Mouse (Mus musculus) forebrain, embryonic 16.5 days (tissue): ENCODE data around the gene Rnf32. TPM values are rescaled to one million over a fixed set of nuclear protein-coding genes. Genes with fewer than 3 reads are reported as not detected.

Experiments used
- ATAC-seq: fragments of 200-750 bp; cut with Nextera tagmentation; 2 replicates; pipeline ENCODE4 v1.8.0; 2017; ENCODE audit warnings: mild to moderate bottlenecking, moderate library complexity
- H3K27ac ChIP-seq: fragments of 300-500 bp; sonication (generic); 2 replicates; pipeline ENCODE4 v1.5.1; 2014; ENCODE audit warnings: low read length, control low read depth
- H3K27me3 ChIP-seq: fragments of 300-500 bp; sonication (generic); replicated peaks from 2 replicates; pipeline ENCODE4 v1.6.1; 2014; ENCODE audit warnings: low read length; ENCODE audit not compliant: control insufficient read depth, insufficient read depth
- H3K36me3 ChIP-seq: fragments of 300-500 bp; sonication (generic); 2 replicates; pipeline ENCODE4 v1.6.1; 2014; ENCODE audit not compliant: control insufficient read depth, insufficient read depth
- H3K4me1 ChIP-seq: fragments of 300-500 bp; sonication (generic); replicated peaks from 2 replicates; pipeline ENCODE4 v1.6.1; 2014; ENCODE audit warnings: low read length; ENCODE audit not compliant: control insufficient read depth, insufficient read depth
- H3K4me2 ChIP-seq: fragments of 300-500 bp; sonication (generic); 2 replicates; pipeline ENCODE4 v1.6.1; 2014; ENCODE audit warnings: mild to moderate bottlenecking, low read length, control low read depth
- H3K4me3 ChIP-seq: fragments of 300-500 bp; sonication (generic); replicated peaks from 2 replicates; pipeline ENCODE4 v1.5.1; 2014; ENCODE audit warnings: mild to moderate bottlenecking, low read length, control low read depth
- H3K9ac ChIP-seq: fragments of 300-500 bp; sonication (generic); replicated peaks from 2 replicates; pipeline ENCODE4 v1.6.1; 2014; ENCODE audit warnings: low read depth, low read length, control low read depth
- H3K9me3 ChIP-seq: fragments of 300-500 bp; sonication (generic); 2 replicates; pipeline ENCODE4 v1.6.1; 2016; ENCODE audit warnings: low read length; ENCODE audit not compliant: control insufficient read depth
- WGBS: fragments of 180-500 bp; shearing (Covaris S2); extraction: QIAGEN DNeasy Blood & Tissue Kit; methylation state at CpG from one replicate; pipeline ENCODE4 v1.1.7; 2014; 5-methylcytosine and 5-hydroxymethylcytosine counted together
- polyA plus RNA-seq: library from polyadenylated mRNA; unstranded; fragments of >200 nt; fragmentation: Nextera tagmentation; extraction: Ambion mirVana; gene quantifications from 2 replicates; pipeline ENCODE4 v1.2.1, GENCODE M21; 2015

Gene Rnf32
- polyA plus RNA-seq = 18.1 and 19.6 TPM in 2 replicates

- Histone ChIP-seq H3K9me3 (no peaks in the 10 kb centered on the region), H3K9ac (peak within 1 kb of the TSS; percentile 85), H3K4me3 (peak within 1 kb of the TSS; percentile 60), H3K4me1 (peaks cover 9% of the 10 kb centered on the region), H3K4me2 (peak within 1 kb of the TSS; percentile 85), H3K27ac (peak within 1 kb of the TSS; percentile 87), H3K27me3 (no peaks in the 10 kb centered on the region), H3K36me3 (no peaks in the 10 kb centered on the region)
- WGBS = 0% methylated on average over 57 of the region's 70 CpGs
- ATAC-seq = peak; percentile 97
Measured at GRCm38 (mm10) chr5:29195570-29196263, at the start of gene Rnf32. Gene Rnf32, plus strand, starts transcription at chr5:29195992.

DNA sequence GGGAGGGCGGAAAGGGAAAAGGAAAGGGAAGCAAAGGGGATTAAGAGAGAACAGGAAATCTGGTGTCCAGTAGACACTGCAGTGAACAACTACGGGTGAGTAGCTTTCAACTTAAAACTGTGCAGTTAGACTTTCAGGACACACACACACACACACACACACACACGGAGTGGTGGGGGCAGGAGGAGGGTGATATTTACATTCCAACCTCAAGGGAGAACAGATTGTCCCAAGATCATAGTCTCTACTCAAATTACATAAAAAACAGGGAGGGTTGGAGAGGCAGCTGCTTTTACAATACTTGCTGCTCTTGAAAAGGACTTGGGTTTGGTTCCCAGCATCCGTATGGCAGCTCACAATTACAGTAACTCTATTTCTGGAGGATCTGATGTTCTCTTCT lies 45.6 kb upstream of the Rnf32 start:
- no peaks in the 10 kb centered on the region for H3K9me3 ChIP-seq
- no peak for ATAC-seq
- H3K4me3 ChIP-seq = no peak overlapping the region
- no peak overlapping the region for H3K4me2 ChIP-seq
- no peaks in the 10 kb centered on the region for H3K4me1 ChIP-seq
- H3K27ac ChIP-seq = no peak overlapping the region
- H3K36me3 ChIP-seq = no peaks in the 10 kb centered on the region
- no peaks in the 10 kb centered on the region for H3K27me3 ChIP-seq
- H3K9ac ChIP-seq = no peak overlapping the region
- WGBS = 63% methylated on average over 4 of the region's 4 CpGs

- Histone ChIP-seq H3K9me3 (no peaks in the 10 kb centered on the region), H3K4me2 (no peak overlapping the region), H3K36me3 (no peaks in the 10 kb centered on the region), H3K27me3 (no peaks in the 10 kb centered on the region), H3K4me1 (no peaks in the 10 kb centered on the region), H3K4me3 (no peak overlapping the region), H3K27ac (no peak overlapping the region), H3K9ac (no peak overlapping the region)
- WGBS = 39% methylated on average over 1 of the region's 1 CpGs
- no peak for ATAC-seq
Measured at GRCm38 (mm10) chr5:29159849-29160248, 35.9 kb upstream of the Rnf32 start.

DNA sequence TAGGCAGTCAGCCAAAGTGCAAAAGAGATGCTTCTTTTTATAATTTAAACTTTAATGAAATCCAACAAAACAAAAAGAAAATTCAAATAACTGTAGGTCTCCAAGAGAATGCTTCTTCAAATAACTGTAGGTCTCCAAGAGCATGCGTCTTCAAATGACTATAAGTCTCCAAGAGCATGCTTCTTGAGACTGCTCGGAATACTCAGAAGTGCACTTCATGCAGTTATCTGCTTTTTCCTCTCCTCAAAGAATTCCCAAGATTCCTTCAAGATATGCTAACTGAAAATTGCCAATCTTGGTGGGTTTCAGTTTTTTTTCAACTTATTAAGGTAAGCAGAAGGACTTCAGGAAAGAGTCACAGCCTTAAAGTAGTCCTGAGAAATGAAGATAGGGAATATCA lies 28.8 kb upstream of the Rnf32 start:
- Histone ChIP-seq H3K9me3 (no peaks in the 10 kb centered on the region), H3K4me1 (no peaks in the 10 kb centered on the region), H3K36me3 (no peaks in the 10 kb centered on the region), H3K27me3 (no peaks in the 10 kb centered on the region), H3K4me3 (no peak overlapping the region), H3K27ac (no peak overlapping the region), H3K9ac (no peak overlapping the region), H3K4me2 (no peak overlapping the region)
- WGBS = 89% methylated on average over 2 of the region's 2 CpGs
- ATAC-seq = no peak

DNA sequence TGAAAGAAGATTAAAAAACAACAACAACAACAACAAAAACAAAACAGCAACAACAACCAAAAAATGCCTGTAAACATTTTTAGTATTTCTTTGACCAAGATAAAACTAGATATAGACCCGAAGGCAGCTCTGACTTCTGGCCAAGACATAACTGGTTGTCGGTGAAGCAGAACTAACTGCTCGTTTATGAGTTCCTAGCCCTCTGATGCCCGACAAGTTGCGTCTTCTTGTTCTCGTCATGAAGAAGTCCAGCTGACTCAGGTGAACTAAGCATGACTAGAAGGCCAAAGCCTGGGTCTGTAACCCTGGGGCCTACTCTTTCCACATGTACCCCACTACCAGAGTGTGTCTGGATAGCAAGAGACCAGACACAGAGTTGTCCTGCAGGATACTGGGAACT lies 25.6 kb upstream of the Rnf32 start:
- no peak overlapping the region for H3K9ac ChIP-seq
- no peak overlapping the region for H3K4me3 ChIP-seq
- H3K36me3 ChIP-seq = no peaks in the 10 kb centered on the region
- H3K4me2 ChIP-seq = no peak overlapping the region
- ATAC-seq = no peak
- H3K4me1 ChIP-seq = no peaks in the 10 kb centered on the region
- no peak overlapping the region for H3K27ac ChIP-seq
- 55% methylated on average over 6 of the region's 6 CpGs for WGBS
- H3K9me3 ChIP-seq = no peaks in the 10 kb centered on the region
- no peaks in the 10 kb centered on the region for H3K27me3 ChIP-seq

DNA sequence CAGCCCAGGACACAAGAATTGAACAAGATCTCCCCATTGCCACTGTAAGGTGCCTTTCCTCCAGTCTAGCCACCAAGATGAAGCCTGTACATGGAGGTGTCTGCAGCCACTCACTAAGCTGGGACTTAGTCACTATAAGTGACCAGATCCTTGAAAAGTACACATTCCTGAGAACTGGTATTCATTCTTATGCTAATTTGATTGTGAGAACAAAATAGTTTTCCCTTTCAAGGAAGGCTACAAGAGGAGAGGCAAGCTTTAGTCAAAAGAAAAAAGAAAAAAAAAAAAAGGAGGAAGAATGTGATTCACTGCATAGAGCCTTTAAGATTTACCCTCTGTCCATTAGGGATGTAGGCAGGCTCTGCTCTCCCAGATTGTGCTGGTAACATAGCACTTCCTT lies 24.6 kb upstream of the Rnf32 start:
- no peaks in the 10 kb centered on the region for H3K9me3 ChIP-seq
- no peak overlapping the region for H3K27ac ChIP-seq
- ATAC-seq = no peak

GRCm38 (mm10) chr5:29186798-29187197 lies 9.0 kb upstream of the Rnf32 start:
- no peak for ATAC-seq
- WGBS = 87% methylated on average over 5 of the region's 5 CpGs
- Histone ChIP-seq H3K27me3 (no peaks in the 10 kb centered on the region), H3K9me3 (no peaks in the 10 kb centered on the region), H3K4me2 (no peak overlapping the region), H3K4me1 (no peaks in the 10 kb centered on the region), H3K9ac (no peak overlapping the region), H3K27ac (no peak overlapping the region), H3K4me3 (no peak overlapping the region), H3K36me3 (no peaks in the 10 kb centered on the region)

More for the DNA sequence above, 24.6 kb upstream of the Rnf32 start:
- H3K9ac ChIP-seq = no peak overlapping the region
- H3K4me3 ChIP-seq = no peak overlapping the region
- H3K4me1 ChIP-seq = no peaks in the 10 kb centered on the region
- H3K36me3 ChIP-seq = no peaks in the 10 kb centered on the region
- no peak overlapping the region for H3K4me2 ChIP-seq
- no peaks in the 10 kb centered on the region for H3K27me3 ChIP-seq

- WGBS = 2% methylated on average over 9 of the region's 9 CpGs
- peak overlapping the region; percentile 87 for H3K27ac ChIP-seq
- H3K36me3 ChIP-seq = no peaks in the 10 kb centered on the region
- H3K4me3 ChIP-seq = peak overlapping the region; percentile 60
- H3K9me3 ChIP-seq = no peaks in the 10 kb centered on the region
- peak overlapping the region; percentile 85 for H3K9ac ChIP-seq
- H3K4me2 ChIP-seq = peak overlapping the region; percentile 85
- peaks cover 9% of the 10 kb centered on the region for H3K4me1 ChIP-seq
- H3K27me3 ChIP-seq = no peaks in the 10 kb centered on the region
- no peak for ATAC-seq
Measured at GRCm38 (mm10) chr5:29195231-29195569, 592 bp upstream of the Rnf32 start.

- ATAC-seq = peak; percentile 29
- 6% methylated on average over 12 of the region's 12 CpGs for WGBS
Measured at GRCm38 (mm10) chr5:29196264-29196658, 469 bp downstream of the Rnf32 start.

GRCm38 (mm10) chr5:29197187-29197586 lies 1.4 kb downstream of the Rnf32 start:
- H3K9ac ChIP-seq = no peak overlapping the region
- peaks cover 9% of the 10 kb centered on the region for H3K4me1 ChIP-seq
- no peaks in the 10 kb centered on the region for H3K36me3 ChIP-seq
- H3K27ac ChIP-seq = no peak overlapping the region
- H3K27me3 ChIP-seq = no peaks in the 10 kb centered on the region
- 83% methylated on average over 4 of the region's 4 CpGs for WGBS
- ATAC-seq = no peak
- no peaks in the 10 kb centered on the region for H3K9me3 ChIP-seq
- H3K4me2 ChIP-seq = no peak overlapping the region
- H3K4me3 ChIP-seq = no peak overlapping the region

More at GRCm38 (mm10) chr5:29196264-29196658, 469 bp downstream of the Rnf32 start:
- peak overlapping the region; percentile 85 for H3K9ac ChIP-seq
- H3K4me3 ChIP-seq = peak overlapping the region; percentile 60
- no peaks in the 10 kb centered on the region for H3K36me3 ChIP-seq
- peak overlapping the region; percentile 85 for H3K4me2 ChIP-seq
- peak overlapping the region; percentile 49; the same call in 1 of the 2 replicates for H3K27ac ChIP-seq
- H3K9me3 ChIP-seq = no peaks in the 10 kb centered on the region
- H3K27me3 ChIP-seq = no peaks in the 10 kb centered on the region
- peaks cover 9% of the 10 kb centered on the region for H3K4me1 ChIP-seq
